Mouse (Mus musculus) right cerebral cortex, postnatal 14 days (tissue): Measurements from ENCODE around the gene D7Ertd443e.

Source experiments
- DNase-seq: peaks from one replicate; pipeline ENCODE4 v3.0.0; 2022

Gene D7Ertd443e

DNA sequence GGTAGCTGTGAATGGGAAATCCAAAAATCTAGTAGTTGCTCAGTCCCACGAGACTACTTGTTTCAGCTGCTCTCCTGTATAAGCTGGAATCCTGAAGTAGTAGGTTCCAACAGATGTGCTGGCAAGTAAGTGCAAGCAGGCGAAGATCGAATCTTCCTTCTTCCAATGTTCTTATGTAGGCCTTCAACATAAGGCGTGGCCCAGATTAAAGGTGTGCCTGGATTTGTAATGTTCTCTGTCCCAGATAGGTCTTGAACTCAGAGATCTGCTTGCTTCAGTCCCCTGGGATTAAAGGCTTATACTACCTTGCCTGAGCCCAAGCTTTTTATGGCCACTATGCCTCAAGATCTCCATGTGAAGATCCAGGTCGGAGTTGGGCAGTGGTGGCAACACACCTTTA, at the start of gene D7Ertd443e:
Gene D7Ertd443e (minus strand): TSS at position 101 of the 400 bp plus-strand sequence.
- no peak for DNase-seq

DNA sequence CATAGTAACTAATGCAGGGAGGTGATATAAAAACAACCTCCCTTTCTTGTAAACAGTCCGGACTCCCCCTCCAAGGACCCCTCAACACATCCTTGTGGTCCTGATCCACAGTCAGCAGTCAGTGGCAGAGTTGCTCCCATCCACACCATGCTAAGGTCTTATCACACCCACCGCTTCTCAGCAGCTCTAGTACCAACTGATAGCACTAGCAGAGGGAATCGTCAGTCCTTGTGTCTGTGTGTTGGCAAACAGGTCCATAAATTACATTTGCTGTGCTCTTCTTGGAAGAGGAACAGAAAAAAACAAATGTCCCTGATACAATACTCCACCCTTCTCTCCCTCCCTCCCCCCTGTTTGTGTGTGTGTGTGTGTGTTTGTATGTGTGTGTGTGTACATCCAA, 46.2 kb upstream of the D7Ertd443e start:
- DNase-seq = no peak

DNA sequence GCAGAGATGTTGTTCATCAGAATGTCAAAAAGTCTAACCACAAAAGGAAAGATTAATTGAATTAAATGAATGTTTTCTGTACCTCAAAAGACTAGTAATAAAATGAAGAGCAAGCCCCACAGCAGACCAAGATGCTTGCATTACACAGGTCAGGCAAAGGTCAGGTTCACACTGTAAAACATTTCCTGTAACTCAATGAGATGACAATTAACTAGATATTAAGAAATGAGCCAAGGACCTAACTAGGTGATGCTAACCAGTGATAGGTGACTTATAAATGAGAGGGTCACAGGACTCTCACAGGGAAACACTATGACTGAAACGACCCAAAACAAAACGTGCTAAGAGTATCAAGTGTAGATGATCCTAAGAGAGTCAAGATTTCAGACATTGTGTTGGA, 43.2 kb upstream of the D7Ertd443e start:
- no peak for DNase-seq

DNA sequence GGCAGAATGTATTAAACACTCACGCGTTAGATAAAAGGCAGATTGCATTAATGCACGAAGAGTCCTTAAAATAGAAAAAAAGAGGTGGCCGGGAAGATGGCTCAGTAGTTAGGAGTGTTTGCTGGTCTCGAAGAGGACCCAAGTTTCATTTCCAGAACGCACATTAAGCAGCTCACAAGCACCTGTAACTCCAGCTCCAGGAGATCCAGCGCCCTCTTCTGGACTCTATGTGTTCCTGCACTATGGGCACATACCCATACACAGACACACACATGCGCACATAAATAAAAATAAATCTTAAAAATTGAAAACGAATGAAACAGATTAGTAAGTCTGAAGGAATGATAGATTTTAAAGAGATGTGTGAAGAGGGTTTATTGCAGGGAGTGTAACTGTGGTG, 29.6 kb upstream of the D7Ertd443e start:
- DNase-seq = no peak

DNA sequence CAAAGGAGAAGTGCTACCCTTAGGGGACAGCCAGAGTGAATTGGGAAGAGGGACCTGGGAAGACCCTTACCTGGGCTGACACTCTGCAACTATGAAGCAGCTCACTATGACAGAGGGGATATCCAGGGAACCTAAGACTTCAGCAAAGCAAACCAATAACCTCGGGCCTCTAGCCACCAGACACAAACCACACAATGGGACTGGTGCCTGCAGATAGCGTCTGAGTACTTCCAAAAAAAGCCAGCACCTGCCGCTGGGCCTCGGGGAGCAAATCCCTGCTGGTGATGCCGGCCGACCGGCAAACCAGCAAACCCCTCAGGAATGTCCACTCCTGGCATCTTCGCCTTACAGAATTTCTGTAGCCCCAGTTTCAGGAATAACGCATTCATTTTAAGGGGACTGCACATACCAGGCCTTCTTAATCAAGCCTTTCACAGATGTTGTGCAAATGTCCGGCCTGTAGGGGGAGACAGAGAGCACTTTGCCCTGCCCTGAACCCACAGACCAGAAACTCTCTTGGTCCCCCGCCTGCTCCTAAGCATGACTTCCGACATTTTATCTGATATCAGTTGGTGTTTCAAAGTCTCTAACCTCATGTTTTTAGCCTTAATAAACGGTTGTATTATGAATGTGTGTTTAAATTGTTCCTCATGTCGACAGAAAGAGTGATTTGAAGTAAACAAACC, 28.7 kb upstream of the D7Ertd443e start:
- DNase-seq = peak; percentile 17

DNA sequence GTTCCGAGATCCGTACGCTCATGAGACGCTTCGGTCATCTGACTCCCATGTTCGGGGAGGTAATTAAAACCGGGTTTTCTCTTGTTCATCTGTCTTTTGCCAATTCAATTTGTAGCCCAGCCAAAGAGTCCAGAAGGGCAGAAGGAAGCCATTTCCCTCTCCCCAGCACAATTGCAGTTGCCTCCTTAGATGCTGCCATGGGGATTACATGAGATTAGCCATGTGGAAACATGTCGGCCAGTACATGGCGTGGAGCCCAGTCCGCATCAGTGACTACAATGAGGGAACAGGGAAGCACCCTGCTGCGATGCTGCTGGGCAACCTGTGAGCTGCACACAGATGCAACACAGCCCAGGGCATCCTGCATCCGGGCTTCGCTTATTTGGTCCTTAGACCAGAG, 23.2 kb upstream of the D7Ertd443e start:
- peak; percentile 22 for DNase-seq

DNA sequence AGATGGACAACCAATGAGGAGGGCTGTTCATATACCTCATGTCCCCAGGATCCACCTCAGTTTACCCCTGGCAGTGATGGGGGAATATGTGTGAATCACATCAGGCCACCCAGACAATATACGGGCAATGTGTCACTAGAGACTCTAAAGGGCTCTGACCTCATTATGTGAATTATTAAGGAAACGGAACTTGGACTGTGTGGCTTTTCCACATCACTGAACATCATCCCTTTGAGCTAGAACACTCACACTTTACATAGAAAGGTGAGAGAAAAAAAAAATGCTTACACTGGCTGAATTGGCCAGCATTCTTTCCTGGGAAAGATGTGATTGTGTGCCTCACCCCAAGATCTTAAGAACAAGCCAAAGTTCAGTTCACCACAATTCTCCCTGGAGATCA, 15.3 kb upstream of the D7Ertd443e start:
- DNase-seq = no peak

DNA sequence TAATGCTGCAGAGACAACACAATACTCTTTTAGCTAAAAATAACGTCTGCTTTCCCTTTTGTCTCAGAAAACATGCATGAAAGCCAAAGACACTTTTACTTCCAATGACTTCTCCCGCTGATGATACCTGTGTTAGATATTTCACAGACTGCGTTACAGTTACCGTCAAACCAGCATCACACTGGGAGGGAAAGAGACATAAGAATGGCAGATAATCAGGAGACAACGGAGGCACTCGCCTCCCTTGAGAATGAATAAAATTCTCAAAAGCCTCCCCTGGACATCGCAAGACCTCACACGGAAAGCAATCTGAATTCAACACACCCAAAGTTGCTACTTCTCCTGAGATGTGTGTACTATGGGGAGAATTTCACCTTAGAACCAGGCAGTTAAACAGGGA, 11.3 kb upstream of the D7Ertd443e start:
- DNase-seq = no peak

DNA sequence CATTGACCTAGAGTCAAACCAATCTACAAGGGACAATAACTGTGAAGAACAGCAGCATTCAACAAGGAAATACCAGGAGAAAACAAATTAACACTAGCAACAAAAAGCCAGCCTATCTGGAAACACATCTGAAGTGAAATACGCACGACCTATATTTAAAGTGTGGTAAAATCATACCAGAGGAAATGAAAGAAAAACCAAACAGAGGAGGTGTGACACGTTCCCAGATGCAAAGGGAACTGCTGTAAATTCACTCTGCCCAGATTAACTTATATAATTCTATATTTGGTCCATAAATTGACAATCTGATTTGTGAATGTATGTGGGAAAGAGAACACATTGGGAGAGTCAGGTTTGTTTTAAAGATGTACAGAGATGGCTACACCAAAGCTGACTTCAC, 2.7 kb downstream of the D7Ertd443e start:
- no peak for DNase-seq

DNA sequence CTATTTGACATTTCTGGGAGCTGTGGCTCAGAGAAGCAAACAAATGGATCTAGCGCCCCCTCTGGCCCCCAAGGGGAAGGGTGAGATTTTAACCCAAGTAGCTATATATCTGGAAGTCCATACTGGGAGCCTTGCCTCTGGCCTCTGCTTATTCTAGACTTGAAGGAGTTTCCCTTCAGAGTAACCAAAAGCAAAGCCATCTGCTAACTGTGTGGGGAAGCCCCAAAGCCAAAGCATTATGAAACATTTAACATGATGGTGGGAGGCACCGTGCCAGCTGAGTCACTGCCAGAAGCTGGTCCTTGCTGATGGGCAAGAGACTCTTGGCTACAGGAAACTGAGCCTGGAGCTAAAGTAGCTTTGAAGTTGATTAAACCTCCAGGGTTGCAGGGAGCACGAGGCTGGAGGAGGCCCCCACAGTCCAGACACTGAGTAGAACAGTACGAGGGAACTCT, 4.0 kb downstream of the D7Ertd443e start:
- DNase-seq = peak; percentile 85

DNA sequence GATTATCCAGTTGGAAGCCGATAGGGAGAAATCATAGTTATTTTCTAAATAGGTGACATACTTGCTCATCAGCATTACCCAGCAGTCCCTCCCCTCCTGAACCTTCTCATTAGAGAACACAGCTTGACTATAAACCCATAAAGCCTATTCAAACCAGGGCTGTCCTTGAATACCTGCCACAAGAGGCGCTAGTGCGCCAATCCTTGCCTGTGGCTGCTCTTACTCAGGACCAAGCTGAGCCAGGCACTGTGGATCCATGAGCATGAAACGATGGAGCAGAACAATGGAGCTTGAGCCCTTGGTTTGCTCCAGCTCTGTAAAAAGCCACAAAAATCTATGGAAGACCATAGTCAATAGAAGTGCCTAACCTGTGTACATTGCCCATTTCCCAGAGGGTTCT, 7.2 kb downstream of the D7Ertd443e start:
- DNase-seq = peak; percentile 68

DNA sequence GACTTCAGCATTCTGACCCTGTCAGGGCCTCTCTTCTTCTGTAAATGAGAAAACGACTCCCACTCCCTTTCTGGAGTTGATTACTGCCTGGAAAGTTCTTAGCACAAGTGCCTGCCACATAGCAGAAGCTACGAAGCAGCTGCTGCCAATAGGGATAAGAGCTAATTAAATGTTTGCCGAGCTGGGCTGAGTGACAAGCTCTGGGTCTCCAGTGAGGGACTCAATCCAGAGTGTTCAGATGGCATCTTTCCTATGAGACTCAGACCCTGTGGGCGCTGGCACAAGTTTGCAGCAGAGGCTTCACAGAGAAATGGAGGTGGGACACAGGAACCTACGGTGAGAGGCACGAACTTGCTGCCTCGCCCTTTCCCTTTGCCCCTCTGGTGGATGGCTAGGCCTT, 8.7 kb downstream of the D7Ertd443e start:
- DNase-seq = no peak

DNA sequence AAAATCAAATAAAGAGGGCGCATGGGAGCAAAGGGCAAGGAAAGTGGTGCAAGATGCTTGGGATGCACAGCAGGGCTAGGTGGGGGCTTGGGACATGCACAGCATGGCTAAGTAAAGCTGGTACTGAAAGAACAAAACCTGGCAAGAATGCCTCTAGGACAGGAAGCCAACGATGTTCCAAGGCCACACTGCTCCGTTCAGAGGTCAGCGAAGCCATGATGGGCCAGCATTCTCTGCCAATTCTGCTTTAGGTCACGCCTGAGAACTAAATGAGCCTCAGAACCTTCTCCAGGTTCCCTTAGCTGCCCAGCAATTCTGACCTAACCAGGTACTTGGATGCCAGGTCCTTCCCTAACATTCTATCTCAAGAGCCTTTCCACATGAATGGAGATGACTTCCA, 13.2 kb downstream of the D7Ertd443e start:
- no peak for DNase-seq

DNA sequence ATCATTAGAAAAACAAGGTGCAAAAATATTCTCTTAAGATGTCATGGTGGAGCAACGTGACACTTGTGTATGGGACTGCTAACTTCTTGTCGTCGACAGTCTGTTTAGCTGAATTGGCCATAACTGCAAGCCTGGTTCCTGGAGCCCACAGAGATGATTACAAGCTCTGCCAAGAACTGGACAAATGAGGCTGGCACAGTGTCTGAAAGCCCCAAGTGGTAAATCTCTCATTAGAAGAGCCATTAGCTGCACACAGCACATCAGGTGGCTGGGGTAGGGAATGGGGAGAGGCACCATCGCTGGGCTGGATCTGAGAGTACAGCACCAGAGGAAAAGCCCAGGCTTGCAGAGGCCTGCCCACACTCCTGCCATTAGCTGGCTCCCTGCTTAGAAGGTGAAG, 16.2 kb downstream of the D7Ertd443e start:
- no peak for DNase-seq

DNA sequence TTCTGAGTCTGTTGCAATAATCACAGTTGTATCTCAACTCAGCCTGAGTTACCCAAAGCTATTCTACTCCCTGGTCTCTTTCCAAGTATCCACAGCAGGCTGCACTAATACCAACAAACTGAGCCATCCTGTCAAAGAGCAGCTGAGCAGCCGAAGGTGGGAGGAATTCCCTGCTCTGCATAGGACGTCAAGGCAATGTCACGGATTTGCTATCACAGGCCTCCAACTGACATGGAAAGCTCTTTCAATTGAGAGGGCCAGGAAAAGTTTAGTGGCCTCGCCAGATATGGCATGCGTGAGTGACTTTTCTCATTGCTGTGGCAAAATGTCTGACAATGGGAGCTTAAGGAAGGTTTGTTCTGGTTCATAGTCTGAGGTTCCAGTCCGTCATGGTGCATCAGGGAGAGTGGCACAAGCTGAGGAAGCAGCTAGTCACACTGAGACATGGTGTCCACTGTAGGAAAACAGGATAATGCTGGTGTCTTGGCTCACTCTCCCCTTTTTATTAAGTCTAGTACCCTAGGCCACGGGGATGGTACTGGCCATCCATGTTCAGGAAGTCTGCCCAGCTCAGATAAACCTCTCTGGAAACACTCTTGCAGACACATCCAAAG, 23.1 kb downstream of the D7Ertd443e start:
- no peak for DNase-seq

DNA sequence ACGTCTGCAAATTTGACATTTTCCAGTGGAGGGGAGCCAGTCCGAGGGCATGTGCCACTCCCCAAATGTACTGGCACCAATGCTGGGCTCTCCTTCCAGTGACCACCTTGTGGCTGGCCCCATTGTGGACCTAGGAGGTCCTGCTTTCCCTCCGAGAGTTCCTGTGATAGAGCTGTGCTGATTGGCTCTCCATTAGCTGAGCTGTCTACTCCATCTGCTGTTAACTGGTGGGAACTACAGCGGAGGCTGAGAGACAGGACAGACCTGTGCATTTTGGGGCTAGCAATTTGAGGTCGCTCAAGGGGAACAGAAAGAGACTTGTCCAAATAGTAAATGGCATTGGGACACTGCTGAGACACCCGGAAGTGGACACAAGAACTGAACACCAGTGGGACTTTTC, 36.6 kb downstream of the D7Ertd443e start:
- DNase-seq = peak; percentile 62

DNA sequence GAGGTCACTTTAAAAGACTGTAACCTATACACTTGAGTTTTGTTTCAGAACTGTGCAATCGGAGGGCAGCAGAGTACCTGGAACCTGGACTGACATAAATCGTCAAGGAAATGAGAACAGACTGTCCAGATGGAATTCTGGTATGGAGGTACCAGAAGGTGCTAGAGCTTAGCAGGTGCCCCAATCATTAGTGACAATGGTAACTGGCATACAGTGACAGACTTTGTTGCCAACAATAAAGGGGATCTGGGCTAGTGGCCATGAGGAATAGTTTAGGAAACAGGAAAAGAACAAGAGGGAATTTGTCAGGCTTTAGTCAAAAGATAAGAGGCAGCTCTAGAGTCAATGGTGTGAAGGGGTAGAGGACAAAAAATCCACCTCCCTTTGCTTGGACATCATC, 43.3 kb downstream of the D7Ertd443e start:
- no peak for DNase-seq

DNA sequence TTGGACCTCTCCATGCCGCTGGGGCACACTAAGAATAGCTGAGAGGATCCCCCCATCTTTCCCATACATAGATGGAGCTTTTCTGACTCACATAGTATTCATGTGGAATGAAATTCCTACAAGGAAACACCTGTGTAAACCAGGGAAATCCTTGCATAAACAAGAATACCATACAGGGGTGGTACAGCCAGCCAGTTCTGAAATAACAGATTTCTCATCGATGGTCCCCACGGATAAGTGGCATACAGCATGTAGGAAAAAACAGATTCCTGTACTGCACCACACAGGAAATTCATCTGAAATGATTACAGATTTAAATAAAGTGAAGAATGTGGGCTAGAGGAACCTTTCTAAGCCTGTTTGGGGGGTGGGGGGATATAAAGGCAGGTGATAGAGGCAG, 49.5 kb downstream of the D7Ertd443e start:
- no peak for DNase-seq

DNA sequence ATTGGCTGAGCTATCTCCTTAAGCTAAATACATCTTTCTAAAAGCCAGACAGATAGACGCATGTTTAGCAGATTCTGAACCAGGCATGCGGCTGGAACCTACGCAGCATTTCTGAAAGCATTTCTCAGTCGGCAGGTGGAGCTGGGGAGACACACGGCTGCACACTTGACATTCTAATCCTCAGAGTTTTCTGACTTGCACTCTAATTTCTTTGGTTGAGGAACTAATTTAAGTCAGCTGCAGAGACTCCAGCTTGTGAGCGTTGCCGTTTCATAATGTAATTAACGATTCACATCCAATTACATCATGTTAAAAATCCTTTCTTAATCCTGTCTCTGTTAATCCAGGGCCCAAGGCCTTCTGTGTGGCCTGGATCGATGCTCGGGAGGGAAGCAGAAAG, 64.5 kb downstream of the D7Ertd443e start:
- no peak for DNase-seq

DNA sequence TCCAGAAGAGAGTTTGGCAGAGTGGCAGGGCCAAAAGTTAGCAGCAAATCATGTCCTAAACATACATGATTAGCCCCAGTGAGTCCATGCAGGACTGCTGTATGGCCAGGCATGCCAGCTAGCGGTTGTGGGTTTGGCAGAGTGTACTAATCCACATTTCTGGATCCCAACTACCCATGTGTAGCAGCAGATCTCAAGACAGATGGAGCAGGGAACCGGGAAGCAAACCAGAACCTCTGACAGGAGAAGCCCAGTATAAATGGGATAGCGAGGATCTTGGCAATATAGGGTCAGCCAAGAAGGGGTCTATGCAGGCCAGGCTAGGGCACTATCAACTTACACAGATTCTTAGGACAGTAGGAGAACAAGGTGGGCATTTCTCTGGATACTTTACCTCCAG, 83.4 kb downstream of the D7Ertd443e start:
- no peak for DNase-seq

DNA sequence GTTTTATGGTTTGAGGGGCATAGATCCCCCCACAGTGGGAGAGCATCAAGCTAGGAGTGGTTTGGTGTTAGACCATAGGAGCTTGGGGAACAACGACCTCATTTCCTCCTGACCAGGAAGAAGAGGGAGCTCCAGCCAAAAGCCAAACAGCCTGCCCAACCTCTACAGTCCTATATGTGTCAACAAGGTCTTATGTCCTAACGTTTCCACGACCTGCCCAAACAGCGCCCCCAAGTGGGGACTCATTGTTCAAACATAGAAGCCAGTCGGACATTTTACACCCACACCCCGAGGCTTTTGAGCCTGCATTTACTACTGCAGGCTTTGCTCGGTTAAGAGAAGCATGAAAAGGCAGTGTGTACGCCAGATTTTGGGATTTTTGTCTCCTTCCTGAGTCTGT, 84.2 kb downstream of the D7Ertd443e start:
- no peak for DNase-seq

DNA sequence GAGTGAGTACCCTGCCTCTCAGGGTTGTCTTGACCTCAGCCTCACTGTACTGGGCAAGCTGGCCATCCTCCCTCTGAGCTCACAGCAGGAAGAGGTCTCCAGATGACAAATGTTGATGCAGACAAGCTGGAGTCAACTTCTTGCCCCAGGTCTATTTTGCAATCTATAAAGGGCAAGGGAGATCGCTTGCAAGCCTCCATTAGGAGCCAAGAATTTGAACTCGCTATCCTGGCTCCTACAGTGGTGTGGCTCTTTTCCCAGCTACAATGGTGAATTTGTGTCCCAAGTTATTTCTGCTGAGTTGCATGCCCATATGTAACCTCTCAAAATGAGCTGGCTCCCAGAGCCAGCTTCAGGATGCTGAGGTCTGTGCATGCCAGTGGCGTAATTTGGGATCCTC, 92.7 kb downstream of the D7Ertd443e start:
- DNase-seq = no peak

DNA sequence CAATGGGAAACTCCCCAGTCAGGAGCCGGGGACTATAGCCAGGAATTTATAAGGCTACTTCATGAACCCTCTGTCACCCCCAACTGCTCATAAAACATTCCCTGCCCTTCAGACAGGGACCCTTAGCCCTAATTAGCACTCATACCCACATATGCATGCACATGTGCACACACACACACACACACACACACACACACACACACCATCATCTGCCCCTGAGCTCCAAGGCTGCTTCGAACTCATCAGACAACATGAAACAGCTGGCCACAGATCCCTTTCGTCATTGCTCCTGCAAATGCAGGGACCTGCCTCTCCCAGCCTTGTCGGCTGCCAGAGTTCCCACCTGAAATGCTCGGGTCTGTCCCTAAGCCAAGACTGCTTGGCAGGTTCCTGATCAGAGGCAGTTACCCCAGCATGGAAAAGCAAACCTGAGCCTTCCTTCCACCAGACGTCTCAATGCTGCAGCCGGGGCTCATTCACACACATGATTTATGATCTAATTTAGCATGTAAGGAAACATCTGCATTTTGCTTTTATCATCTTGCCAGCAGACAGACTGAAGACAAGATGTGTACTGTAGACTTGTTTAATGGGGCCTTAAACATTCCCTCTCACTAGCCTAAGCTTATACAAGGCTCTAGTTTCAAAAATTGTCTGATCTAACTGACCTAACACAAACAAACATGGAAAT, 95.7 kb downstream of the D7Ertd443e start:
- no peak for DNase-seq

DNA sequence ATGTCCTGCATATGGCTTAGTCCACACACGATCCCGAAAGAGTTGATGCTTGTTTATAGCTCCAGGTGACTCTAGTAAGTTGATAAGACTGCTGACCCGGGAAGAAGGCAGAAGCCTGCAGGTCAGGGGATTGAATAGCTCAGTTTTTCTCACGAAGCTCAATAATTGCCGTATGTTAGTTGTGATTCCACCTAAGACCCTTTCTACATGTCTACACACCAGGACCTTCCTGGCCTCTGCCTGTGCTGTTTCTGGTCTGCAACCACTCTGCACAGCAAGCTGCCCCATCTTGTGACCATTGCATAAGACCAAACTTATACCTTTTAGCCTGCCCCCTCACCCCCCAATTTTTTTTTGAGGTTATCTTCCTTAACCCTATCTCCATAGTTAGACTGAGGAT, 96.3 kb downstream of the D7Ertd443e start:
- no peak for DNase-seq
